Mouse (Mus musculus) G1E (cell line): Measurements from ENCODE around the gene Maco1. TPM values are rescaled to one million over a fixed set of nuclear protein-coding genes. Genes with fewer than 3 reads are reported as not detected.
A peak's percentile ranks its signal among the peaks of the same experiment; 100 is the strongest.
"Not testable (repeated sequence)": the region's sequence is repeated elsewhere in the genome, so short reads cannot be mapped to it uniquely, and the experiment has no call there.

Experiments
- ATAC-seq: 2 replicates; pipeline ENCODE4 v1.8.0; 2016; ENCODE audit warnings: mild to moderate bottlenecking; ENCODE audit not compliant: insufficient number of reproducible peaks, poor library complexity, low FRiP score, severe bottlenecking; ENCODE audit errors: extremely low read depth
- DNase-seq: peaks from one replicate; pipeline ENCODE4 v3.0.0; 2012; ENCODE audit warnings: low spot score
- H3K27me3 ChIP-seq: 2 replicates; pipeline ENCODE4 v1.6.1; 2012; ENCODE audit warnings: mild to moderate bottlenecking, low read length, inconsistent platforms; ENCODE audit not compliant: insufficient read depth
- H3K36me3 ChIP-seq: replicated peaks from 2 replicates; pipeline ENCODE3; 2012; ENCODE audit warnings: mild to moderate bottlenecking, inconsistent platforms
- H3K4me1 ChIP-seq: 2 replicates; pipeline ENCODE4 v1.6.1; 2012; ENCODE audit warnings: low read depth, low read length, inconsistent platforms, mixed read lengths; ENCODE audit not compliant: insufficient read depth
- H3K4me3 ChIP-seq: 2 replicates; pipeline ENCODE4 v1.5.1; 2012; ENCODE audit warnings: low read depth, mild to moderate bottlenecking, inconsistent platforms, low read length, moderate library complexity, mixed read lengths
- H3K9me3 ChIP-seq: replicated peaks from 2 replicates; pipeline ENCODE4 v1.6.1; 2012; ENCODE audit warnings: inconsistent platforms
- CTCF ChIP-seq: IDR thresholded peaks from 2 replicates; pipeline ENCODE4 v1.5.1; 2012; ENCODE audit warnings: low read depth, low read length, inconsistent platforms, mixed read lengths
- GATA1 ChIP-seq: IDR thresholded peaks from 2 replicates; pipeline ENCODE4 v1.6.1; 2012; ENCODE audit warnings: borderline replicate concordance, low read length, inconsistent platforms, mixed read lengths
- GATA2 ChIP-seq: IDR thresholded peaks from 2 replicates; pipeline ENCODE4 v1.6.1; 2012; ENCODE audit warnings: low read depth, low read length, inconsistent platforms, borderline replicate concordance
- POLR2AphosphoS5 ChIP-seq: IDR thresholded peaks from 2 replicates; pipeline ENCODE4 v1.6.1; 2012; ENCODE audit warnings: low read depth, low read length, inconsistent platforms; ENCODE audit not compliant: insufficient replicate concordance
- TAL1 ChIP-seq: conservative IDR thresholded peaks from 2 replicates; pipeline ENCODE4 v1.6.1; 2012; ENCODE audit warnings: low read depth, low read length, inconsistent platforms, mixed read lengths
- polyA plus RNA-seq: library from polyadenylated mRNA; stranded (reverse); fragments of >175 nt; gene quantifications from 2 replicates; pipeline ENCODE4 v1.2.3, GENCODE M21; 2012
- total RNA-seq, 2 experiments: library from RNA; stranded (forward) in 1 of 2; stranded (reverse) in 1 of 2; fragments of 200-1000 nt in 1 of 2; fragments of >200 nt in 1 of 2; fragmentation: Nextera tagmentation in 1 of 2; gene quantifications; 2 replicates each; pipeline ENCODE4 v1.2.3; 2014 to 2017

Maco1 gene
- total and polyA plus RNA-seq, 3 experiments, result 11.3 to 74.9 (median 49.3) TPM

GRCm38 (mm10) chr4:134799272-134799671 lies 53.9 kb downstream of the Maco1 start:
- ATAC-seq (no peak), DNase-seq (peak; percentile 76)
- H3K4me1 ChIP-seq, result peaks cover 33% of the 10 kb centered on the region

DNA sequence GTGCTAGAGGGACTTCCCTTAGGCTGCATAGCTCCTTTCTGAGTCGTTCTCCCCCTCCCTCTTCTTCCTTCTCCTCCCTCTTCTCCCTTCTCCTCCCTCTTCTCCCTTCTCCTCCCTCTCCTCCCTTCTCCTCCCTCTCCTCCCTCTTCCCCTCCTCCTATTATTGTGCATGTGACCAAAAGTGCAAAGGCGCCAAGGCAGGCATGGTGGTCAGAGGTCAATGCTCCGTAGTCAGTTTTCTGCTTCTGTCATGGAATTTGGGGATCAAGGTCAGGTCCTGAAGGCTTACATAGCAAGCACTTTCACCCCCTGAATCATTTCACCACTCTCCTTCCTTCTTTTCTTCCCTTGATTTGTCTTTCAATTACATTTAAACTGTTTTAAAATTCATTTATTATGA lies 54.3 kb downstream of the Maco1 start:
- TF ChIP-seq GATA1 (no peak), GATA2 (no peak), CTCF (no peak), POLR2AphosphoS5 (no peak), TAL1 (no peak)
- ATAC-seq, result no peak
- Histone ChIP-seq H3K4me1 (peaks cover 33% of the 10 kb centered on the region), H3K36me3 (peaks cover 41% of the 10 kb centered on the region), H3K27me3 (peaks cover 3% of the 10 kb centered on the region; the same call in 1 of the 2 replicates), H3K4me3 (no peak overlapping the region), H3K9me3 (no peaks in the 10 kb centered on the region)
- no peak for DNase-seq

More at GRCm38 (mm10) chr4:134799272-134799671, 53.9 kb downstream of the Maco1 start:
- H3K4me3 ChIP-seq, result no peak overlapping the region
- H3K27me3 ChIP-seq, result peaks cover 3% of the 10 kb centered on the region; the same call in 1 of the 2 replicates
- H3K9me3 ChIP-seq, result no peaks in the 10 kb centered on the region
- H3K36me3 ChIP-seq, result peaks cover 45% of the 10 kb centered on the region
- TF ChIP-seq POLR2AphosphoS5 (no peak), CTCF (peak; percentile 97)

DNA sequence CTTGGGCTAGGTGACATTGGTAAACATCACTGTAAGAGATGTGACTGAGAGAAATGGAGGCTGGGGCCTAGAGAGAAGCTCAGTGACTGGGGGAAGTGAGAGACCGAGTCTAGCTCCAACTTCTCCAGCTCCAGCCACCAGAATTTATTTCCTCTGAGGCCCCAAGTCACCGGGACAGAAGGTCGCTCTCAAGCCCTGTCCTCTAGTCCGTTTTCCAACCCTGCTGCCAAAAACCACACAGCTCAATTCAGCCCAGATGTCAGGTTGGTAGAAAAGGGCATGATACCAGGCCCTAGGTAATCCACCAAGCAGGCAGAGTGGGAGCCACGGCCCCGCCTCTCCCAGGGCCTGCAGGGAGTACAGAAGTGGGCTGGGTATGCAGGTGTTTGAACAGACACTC lies 55.5 kb downstream of the Maco1 start:
- TF ChIP-seq POLR2AphosphoS5, result no peak
- no peak for TF ChIP-seq GATA1
- TF ChIP-seq TAL1, result no peak
- no peak for TF ChIP-seq CTCF
- TF ChIP-seq GATA2, result no peak
- DNase-seq, result no peak
- H3K4me1 ChIP-seq, result peaks cover 37% of the 10 kb centered on the region
- H3K27me3 ChIP-seq, result peaks cover 5% of the 10 kb centered on the region; the same call in 1 of the 2 replicates
- no peak for ATAC-seq
- H3K36me3 ChIP-seq, result peaks cover 28% of the 10 kb centered on the region
- H3K4me3 ChIP-seq, result no peak overlapping the region
- H3K9me3 ChIP-seq, result no peaks in the 10 kb centered on the region

GRCm38 (mm10) chr4:134796581-134797361 lies 56.4 kb downstream of the Maco1 start:
- Histone ChIP-seq H3K27me3 (peaks cover 12% of the 10 kb centered on the region), H3K36me3 (peaks cover 20% of the 10 kb centered on the region), H3K9me3 (no peaks in the 10 kb centered on the region), H3K4me1 (peaks cover 37% of the 10 kb centered on the region), H3K4me3 (no peak overlapping the region)
- TF ChIP-seq TAL1, result no peak
- TF ChIP-seq CTCF, result no peak
- no peak for TF ChIP-seq GATA2
- no peak for TF ChIP-seq POLR2AphosphoS5
- TF ChIP-seq GATA1, result no peak
- ATAC-seq, result peak; percentile 40
- DNase-seq, result peak; percentile 55

DNA sequence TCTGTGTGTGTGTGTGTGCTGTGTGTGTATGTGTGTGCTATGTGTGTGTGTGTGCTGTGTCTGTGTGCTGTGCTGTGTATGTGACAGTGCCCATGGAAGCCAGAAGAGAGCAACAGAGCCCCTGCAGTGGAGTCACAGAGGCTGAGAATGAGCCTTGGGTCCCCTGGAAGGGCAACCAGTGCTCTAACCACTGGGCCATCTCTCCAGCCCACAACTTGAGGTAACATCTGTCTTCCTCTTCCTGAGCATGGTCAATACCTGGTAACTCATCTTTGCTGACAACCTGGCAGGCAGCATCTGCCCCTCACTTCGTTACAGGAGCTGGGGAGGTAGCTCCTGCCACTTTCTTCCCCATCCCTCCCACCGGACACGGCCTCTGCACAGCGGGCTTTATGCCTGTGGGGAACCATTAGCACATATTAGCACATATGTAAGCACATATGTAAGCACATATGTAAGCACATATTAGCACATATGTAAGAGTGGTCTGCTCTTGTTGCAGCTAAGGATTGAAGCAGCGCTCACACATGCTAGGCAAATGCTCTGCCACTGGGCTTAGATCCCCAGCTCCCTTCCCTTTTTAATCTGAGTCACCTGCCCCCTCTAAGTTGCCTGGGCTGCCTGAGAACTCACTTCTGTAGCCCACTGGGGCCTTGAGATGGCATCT lies 57.2 kb downstream of the Maco1 start:
- H3K4me1 ChIP-seq, result peaks cover 37% of the 10 kb centered on the region
- DNase-seq (no peak), ATAC-seq (no peak)
- no peak for TF ChIP-seq CTCF
- TF ChIP-seq TAL1, result no peak
- no peak for TF ChIP-seq POLR2AphosphoS5
- TF ChIP-seq GATA2, result no peak
- TF ChIP-seq GATA1, result no peak
- no peak overlapping the region for H3K4me3 ChIP-seq
- H3K36me3 ChIP-seq, result peaks cover 12% of the 10 kb centered on the region
- peaks cover 20% of the 10 kb centered on the region for H3K27me3 ChIP-seq
- no peaks in the 10 kb centered on the region for H3K9me3 ChIP-seq

DNA sequence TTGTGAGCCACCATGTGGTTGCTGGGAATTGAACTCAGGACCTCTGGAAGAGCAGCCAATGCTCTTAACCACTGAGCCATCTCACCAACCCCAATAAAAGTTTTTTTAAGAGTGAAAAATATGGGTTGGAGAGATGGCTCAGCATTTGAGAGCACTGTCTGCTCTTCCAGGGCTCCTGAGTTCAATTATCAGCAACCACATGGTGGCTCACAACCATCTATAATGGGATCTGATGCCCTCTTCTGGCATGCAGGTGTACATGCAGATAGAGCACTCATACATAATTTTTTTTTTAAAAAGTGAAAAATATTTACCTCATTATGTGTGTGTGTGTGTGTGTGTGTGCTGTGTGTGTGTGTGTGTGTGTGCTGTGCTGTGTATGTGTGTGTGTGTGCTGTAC lies 58.2 kb downstream of the Maco1 start:
- Histone ChIP-seq H3K27me3 (peaks cover 26% of the 10 kb centered on the region), H3K4me1 (peaks cover 37% of the 10 kb centered on the region)
- H3K36me3 ChIP-seq, H3K9me3 ChIP-seq, H3K4me3 ChIP-seq, ATAC-seq, DNase-seq: not testable (repeated sequence)
